Mouse (Mus musculus) C2C12 (cell line): ENCODE measurements at regions not wholly inside any gene's neighbourhood (a gene's known extent, or its start where the extent isn't known, plus 50 kb on each side); places are given as distances from the start of the nearest gene placed in this dataset.

Source experiments
- CEBPB ChIP-seq: IDR thresholded peaks from one replicate; pipeline ENCODE4 v1.6.1; 2011; ENCODE audit warnings: low read depth, mild to moderate bottlenecking, control low read depth, moderate library complexity
- CTCF ChIP-seq: IDR thresholded peaks from one replicate; pipeline ENCODE4 v1.5.1; 2011; ENCODE audit not compliant: control insufficient read depth, insufficient read depth, insufficient read length
- USF1 ChIP-seq: IDR thresholded peaks from one replicate; pipeline ENCODE4 v1.6.1; 2011; ENCODE audit warnings: low read depth, mild to moderate bottlenecking, control low read depth, moderate library complexity

GRCm38 (mm10) chr10:56546824-56547223 lies 169.7 kb downstream of the Gja1 start:
- TF ChIP-seq USF1 (no peak), CTCF (no peak), CEBPB (no peak)
